Mouse (Mus musculus) intestine, embryonic 14.5 days (tissue): ENCODE results near the gene Smarcd1. TPM values are rescaled to one million over a fixed set of nuclear protein-coding genes. Genes with fewer than 3 reads are reported as not detected.

Experiments used
- ATAC-seq: fragments of 200-750 bp; cut with Nextera tagmentation; replicated peaks from 2 replicates; pipeline ENCODE4 v1.8.0; 2017; ENCODE audit warnings: low read depth, moderate number of reproducible peaks, moderate TSS enrichment, moderate library complexity; ENCODE audit not compliant: low FRiP score, low TSS enrichment
- DNase-seq: peaks from one replicate; pipeline ENCODE4 v3.0.0-alpha.2; 2018; ENCODE audit warnings: low spot score
- H3K27ac ChIP-seq: fragments of 300-500 bp; sonication (generic); 2 replicates; pipeline ENCODE4 v1.5.1; 2014; ENCODE audit warnings: low read depth, mild to moderate bottlenecking, control low read depth
- H3K27me3 ChIP-seq: fragments of 300-500 bp; sonication (generic); replicated peaks from 2 replicates; pipeline ENCODE4 v1.6.1; 2014; ENCODE audit warnings: low read length, control low read depth; ENCODE audit not compliant: control insufficient read depth, insufficient read depth
- H3K36me3 ChIP-seq: fragments of 300-500 bp; sonication (generic); 2 replicates; pipeline ENCODE4 v1.6.1; 2014; ENCODE audit warnings: low read length, control low read depth; ENCODE audit not compliant: control insufficient read depth, insufficient read depth
- H3K4me1 ChIP-seq: fragments of 300-500 bp; sonication (generic); replicated peaks from 2 replicates; pipeline ENCODE4 v1.6.1; 2014; ENCODE audit warnings: low read length, control low read depth, mixed read lengths; ENCODE audit not compliant: control insufficient read depth, insufficient read depth
- H3K4me2 ChIP-seq: fragments of 300-500 bp; sonication (generic); 2 replicates; pipeline ENCODE4 v1.6.1; 2014; ENCODE audit warnings: low read length
- H3K4me3 ChIP-seq: fragments of 300-500 bp; sonication (generic); 2 replicates; pipeline ENCODE4 v1.5.1; 2014; ENCODE audit warnings: low read depth, low read length, control low read depth, mixed read lengths
- H3K9ac ChIP-seq: fragments of 300-500 bp; sonication (generic); 2 replicates; pipeline ENCODE4 v1.6.1; 2014; ENCODE audit warnings: mild to moderate bottlenecking, low read length
- H3K9me3 ChIP-seq: fragments of 300-500 bp; sonication (generic); 2 replicates; pipeline ENCODE4 v1.6.1; 2016; ENCODE audit warnings: low read length, control low read depth; ENCODE audit not compliant: control insufficient read depth
- WGBS: fragments of 180-500 bp; shearing (Covaris S2); extraction: QIAGEN DNeasy Blood & Tissue Kit; methylation state at CpG from one replicate; pipeline ENCODE4 v1.1.7; 2014; 5-methylcytosine and 5-hydroxymethylcytosine counted together
- polyA plus RNA-seq: library from polyadenylated mRNA; unstranded; fragments of >200 nt; fragmentation: Nextera tagmentation; extraction: Ambion mirVana; gene quantifications from 2 replicates; pipeline ENCODE4 v1.2.1, GENCODE M21; 2014

The Smarcd1 gene
- polyA plus RNA-seq, 1 experiment from 2014 or later = 42.3 TPM

DNA sequence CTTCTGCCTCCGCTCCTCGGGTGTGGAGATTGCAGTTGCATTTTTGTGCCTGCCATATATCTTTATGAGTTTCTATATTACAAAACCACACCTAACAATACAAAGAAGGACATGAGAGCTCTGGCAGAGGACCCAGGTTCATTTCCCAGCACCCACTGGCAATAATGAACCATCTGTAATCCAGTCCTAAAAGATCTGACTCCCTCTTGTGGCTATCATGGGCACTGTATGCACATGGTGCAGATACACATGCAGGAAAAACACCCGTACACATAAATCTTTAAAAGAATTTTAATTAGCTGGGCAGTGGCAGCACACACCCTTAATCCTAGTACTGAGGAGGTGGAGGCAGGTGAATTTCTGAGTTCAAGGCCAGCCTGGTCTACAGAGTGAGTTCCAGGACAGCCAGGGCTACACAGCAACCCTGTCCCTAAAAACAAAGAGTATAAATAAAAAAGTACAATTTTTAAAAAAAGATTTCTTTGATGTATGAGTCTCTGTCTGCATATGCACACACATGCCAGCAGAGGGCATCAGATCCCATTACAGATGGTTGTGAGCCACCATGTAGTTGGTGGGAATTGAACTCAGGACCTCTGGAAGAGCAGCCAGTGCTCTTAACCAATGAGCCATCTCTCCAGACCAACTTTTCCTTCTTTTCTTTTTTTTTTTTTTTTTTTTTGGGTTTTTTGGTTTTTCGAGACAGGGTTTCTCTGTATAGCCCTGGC, 27.3 kb downstream of the Smarcd1 start:
- no peak overlapping the region for H3K4me3 ChIP-seq
- no peaks in the 10 kb centered on the region for H3K27me3 ChIP-seq
- peaks cover 6% of the 10 kb centered on the region; the same call in 1 of the 2 replicates for H3K4me1 ChIP-seq
- WGBS = 97% methylated on average over 3 of the region's 4 CpGs
- H3K9me3 ChIP-seq = 0 out of 2 replicates have a peak, but pooled peaks cover 5% of the 10 kb centered on the region
- ATAC-seq (no peak), DNase-seq (no peak)
- peaks cover 28% of the 10 kb centered on the region for H3K36me3 ChIP-seq
- H3K27ac ChIP-seq = no peak overlapping the region
- no peak overlapping the region for H3K4me2 ChIP-seq
- no peak overlapping the region for H3K9ac ChIP-seq

DNA sequence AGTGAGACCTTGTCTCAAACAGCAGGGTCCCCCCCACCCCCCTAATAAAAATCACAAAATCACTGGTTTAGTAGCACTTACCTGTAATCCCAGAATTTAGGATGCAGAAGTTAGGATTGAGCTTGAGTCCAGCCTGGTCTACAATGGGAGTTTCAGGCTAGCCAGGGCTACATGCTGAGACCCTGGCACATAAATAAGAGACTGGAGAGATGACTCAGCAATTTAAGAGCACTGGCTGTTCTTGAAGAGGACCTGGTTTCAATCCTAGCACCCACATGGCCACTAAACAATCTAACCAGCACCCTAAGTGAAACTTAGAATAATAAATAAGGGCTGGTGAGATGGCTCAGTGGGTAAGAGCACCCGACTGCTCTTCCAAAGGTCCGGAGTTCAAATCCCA, 29.2 kb downstream of the Smarcd1 start:
- Histone ChIP-seq H3K27ac (no peak overlapping the region), H3K4me3 (no peak overlapping the region), H3K9me3 (0 out of 2 replicates have a peak, but pooled peaks cover 5% of the 10 kb centered on the region), H3K9ac (no peak overlapping the region), H3K27me3 (no peaks in the 10 kb centered on the region), H3K4me1 (peaks cover 3% of the 10 kb centered on the region; the same call in 1 of the 2 replicates), H3K4me2 (no peak overlapping the region), H3K36me3 (peaks cover 45% of the 10 kb centered on the region)
- DNase-seq (no peak), ATAC-seq (no peak)
- 90% methylated on average over 2 of the region's 2 CpGs for WGBS

DNA sequence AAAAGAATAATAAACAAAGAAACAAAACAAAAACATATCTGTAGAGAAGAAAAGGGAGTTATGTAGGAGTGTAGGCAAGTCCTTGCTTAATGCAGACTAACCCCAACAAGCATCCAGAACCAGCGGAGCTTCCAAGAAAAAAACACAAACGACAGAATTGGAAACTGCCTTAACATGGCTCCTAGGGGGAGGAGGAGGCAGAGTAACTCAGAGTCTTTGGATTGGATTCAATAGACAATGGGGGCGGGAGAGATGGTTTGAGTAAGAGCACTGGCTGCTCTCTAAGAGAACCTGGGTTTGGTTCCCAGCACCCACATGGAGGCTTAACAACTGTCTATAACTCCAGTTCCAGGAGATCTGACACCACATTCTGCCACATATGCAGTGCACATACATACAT, 29.7 kb downstream of the Smarcd1 start:
- ATAC-seq (no peak), DNase-seq (no peak)

DNA sequence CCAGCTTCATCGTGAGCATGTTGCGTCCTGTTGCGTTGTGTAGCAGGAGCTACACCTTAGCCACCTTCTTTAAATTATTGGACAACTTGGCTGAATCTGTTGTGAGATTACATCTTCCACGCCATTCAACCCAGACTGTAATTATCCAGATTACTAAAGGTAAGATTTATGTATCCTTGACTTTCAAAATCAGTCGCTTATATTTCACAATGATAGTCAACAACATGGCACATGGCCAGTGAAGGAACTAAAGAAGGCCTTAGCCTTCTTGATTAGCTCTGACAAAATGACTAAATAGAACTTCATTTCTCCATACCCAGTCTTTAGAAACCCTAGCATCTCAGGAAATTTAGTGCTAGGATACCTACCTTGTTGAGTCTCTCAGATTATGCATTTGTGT, 31.3 kb downstream of the Smarcd1 start:
- no peak for DNase-seq
- 0 out of 2 replicates have a peak, but pooled peaks cover 5% of the 10 kb centered on the region for H3K9me3 ChIP-seq
- H3K4me1 ChIP-seq = no peaks in the 10 kb centered on the region
- no peaks in the 10 kb centered on the region for H3K27me3 ChIP-seq
- ATAC-seq = no peak
- no peak overlapping the region for H3K4me3 ChIP-seq
- no peak overlapping the region for H3K4me2 ChIP-seq
- peaks cover 55% of the 10 kb centered on the region for H3K36me3 ChIP-seq
- no peak overlapping the region for H3K9ac ChIP-seq
- 96% methylated on average over 5 of the region's 5 CpGs for WGBS
- no peak overlapping the region for H3K27ac ChIP-seq

More for the DNA sequence above, 29.7 kb downstream of the Smarcd1 start:
- no peak overlapping the region for H3K4me2 ChIP-seq
- H3K4me3 ChIP-seq = no peak overlapping the region
- 0 out of 2 replicates have a peak, but pooled peaks cover 5% of the 10 kb centered on the region for H3K9me3 ChIP-seq
- H3K9ac ChIP-seq = no peak overlapping the region
- no peaks in the 10 kb centered on the region for H3K27me3 ChIP-seq
- no peaks in the 10 kb centered on the region; the same call in 1 of the 2 replicates for H3K4me1 ChIP-seq
- WGBS = 94% methylated on average over 3 of the region's 3 CpGs
- H3K36me3 ChIP-seq = peaks cover 50% of the 10 kb centered on the region
- H3K27ac ChIP-seq = no peak overlapping the region

DNA sequence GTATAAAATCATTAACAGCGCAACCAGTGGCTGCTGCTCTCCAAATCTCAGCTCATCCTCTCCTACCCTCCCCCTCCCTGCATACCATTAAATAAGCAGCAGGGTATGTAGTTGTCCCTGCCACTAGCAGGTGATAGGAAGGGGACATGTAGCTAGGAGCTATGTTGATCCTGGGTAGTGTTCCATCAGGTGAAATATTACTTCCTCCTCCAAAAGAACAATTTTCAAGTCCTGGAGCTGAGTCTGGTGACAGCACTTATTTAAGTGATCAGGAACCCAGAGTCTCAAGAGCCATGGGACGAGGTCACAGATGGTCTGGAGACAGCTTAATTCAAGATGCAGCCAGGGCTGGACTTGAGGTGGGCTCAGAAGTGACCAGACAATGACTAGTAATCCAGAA, 33.7 kb downstream of the Smarcd1 start:
- Histone ChIP-seq H3K4me2 (no peak overlapping the region), H3K9me3 (no peaks in the 10 kb centered on the region), H3K4me3 (no peak overlapping the region), H3K27ac (no peak overlapping the region), H3K4me1 (no peaks in the 10 kb centered on the region), H3K27me3 (no peaks in the 10 kb centered on the region), H3K9ac (no peak overlapping the region), H3K36me3 (peaks cover 69% of the 10 kb centered on the region)
- ATAC-seq (no peak), DNase-seq (no peak)
- 91% methylated on average over 2 of the region's 2 CpGs for WGBS

DNA sequence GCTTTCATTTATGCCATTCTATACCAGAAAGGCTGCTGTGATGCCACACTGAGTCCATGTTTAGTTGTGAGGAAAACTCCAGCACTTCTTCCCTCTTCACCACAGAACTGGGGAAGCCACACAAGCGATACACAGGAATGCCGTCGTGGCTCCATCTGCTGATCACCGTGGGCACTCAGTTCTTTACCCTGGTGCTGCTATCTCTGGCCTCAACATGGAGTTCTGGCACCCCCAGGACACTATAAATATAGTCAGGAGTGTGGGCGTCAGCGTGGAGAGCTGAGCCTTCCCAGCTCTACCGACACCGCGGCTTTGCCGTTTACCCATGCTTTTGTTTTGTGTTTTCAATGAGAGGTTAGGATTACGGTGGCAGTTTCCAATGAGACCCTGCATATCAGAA, 34.7 kb downstream of the Smarcd1 start:
- no peaks in the 10 kb centered on the region for H3K4me1 ChIP-seq
- 89% methylated on average over 11 of the region's 11 CpGs for WGBS
- ATAC-seq (no peak), DNase-seq (no peak)
- no peak overlapping the region for H3K9ac ChIP-seq
- no peak overlapping the region for H3K27ac ChIP-seq
- H3K36me3 ChIP-seq = peaks cover 78% of the 10 kb centered on the region
- H3K4me2 ChIP-seq = no peak overlapping the region
- H3K27me3 ChIP-seq = no peaks in the 10 kb centered on the region
- no peak overlapping the region for H3K4me3 ChIP-seq
- H3K9me3 ChIP-seq = no peaks in the 10 kb centered on the region

DNA sequence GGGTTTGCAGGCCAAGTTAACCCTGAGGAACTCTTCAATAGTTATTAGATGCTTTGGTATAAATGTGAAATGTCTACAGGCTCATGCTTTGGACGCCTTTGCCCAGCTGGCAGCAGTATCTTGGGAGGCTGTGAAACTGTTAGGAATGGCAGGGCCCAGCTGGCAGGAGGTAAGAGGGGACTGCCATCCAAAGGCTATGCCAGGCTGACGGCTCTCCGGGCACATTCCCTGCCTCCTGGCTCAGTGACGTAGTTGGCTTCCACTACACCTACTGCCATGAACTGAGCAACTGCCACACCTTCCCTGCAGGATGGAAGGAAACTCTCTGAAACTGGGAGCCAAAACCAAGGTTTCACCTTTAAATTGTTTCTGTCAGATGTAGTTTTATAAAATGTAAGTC, 38.3 kb downstream of the Smarcd1 start:
- Histone ChIP-seq H3K27ac (no peak overlapping the region), H3K36me3 (peaks cover 83% of the 10 kb centered on the region), H3K27me3 (no peaks in the 10 kb centered on the region), H3K9me3 (no peaks in the 10 kb centered on the region), H3K4me2 (no peak overlapping the region), H3K4me3 (no peak overlapping the region), H3K4me1 (no peaks in the 10 kb centered on the region), H3K9ac (no peak overlapping the region)
- WGBS = 96% methylated on average over 4 of the region's 4 CpGs
- DNase-seq (no peak), ATAC-seq (no peak)

DNA sequence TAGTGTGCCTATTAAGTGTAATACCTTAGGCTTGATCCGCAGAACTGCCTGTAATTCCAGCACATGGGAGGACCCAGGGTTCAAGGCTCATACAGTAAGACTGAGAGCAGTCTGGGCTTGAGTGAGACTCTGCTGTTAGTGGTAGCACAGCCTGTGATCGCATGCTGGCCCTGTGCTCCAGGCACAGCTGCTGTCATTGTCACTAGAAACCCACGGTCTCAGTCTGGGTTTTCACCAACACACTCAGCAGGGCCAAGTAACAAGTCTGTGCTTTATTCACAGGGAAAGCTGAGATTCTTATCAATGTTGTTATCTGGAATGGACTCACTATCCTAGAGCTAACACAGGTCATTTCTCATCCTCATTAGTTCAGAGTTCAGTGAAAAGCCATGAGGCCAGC, 52.3 kb downstream of the Smarcd1 start:
- no peak for ATAC-seq
- no peak overlapping the region for H3K4me3 ChIP-seq
- no peak overlapping the region for H3K27ac ChIP-seq
- no peak overlapping the region for H3K9ac ChIP-seq
- H3K36me3 ChIP-seq = peaks cover 4% of the 10 kb centered on the region; the same call in 1 of the 2 replicates
- WGBS = 73% methylated on average over 3 of the region's 3 CpGs
- H3K9me3 ChIP-seq = 0 out of 2 replicates have a peak, but pooled peaks cover 2% of the 10 kb centered on the region
- no peak overlapping the region for H3K4me2 ChIP-seq
- no peaks in the 10 kb centered on the region for H3K4me1 ChIP-seq
- DNase-seq = no peak
- H3K27me3 ChIP-seq = no peaks in the 10 kb centered on the region
